Mouse (Mus musculus) lung, postnatal 14 days (tissue): ENCODE results near the gene Rin1.
"Not testable (repeated sequence)": the region's sequence is repeated elsewhere in the genome, so short reads cannot be mapped to it uniquely, and the experiment has no call there.

Experiments
- DNase-seq: peaks from one replicate; pipeline ENCODE4 v3.0.0; 2021

Gene Rin1

GRCm38 (mm10) chr19:5050047-5050905 lies at the start of gene Rin1:
Gene Rin1 (plus strand): TSS chr19:5050481.
- no peak for DNase-seq

GRCm38 (mm10) chr19:5001666-5002406 lies 48.4 kb upstream of the Rin1 start:
- DNase-seq = peak; percentile 76

- not testable (repeated sequence) for DNase-seq
Measured at GRCm38 (mm10) chr19:5003644-5004043, 46.6 kb upstream of the Rin1 start.

- no peak for DNase-seq
Measured at GRCm38 (mm10) chr19:5004925-5005324, 45.4 kb upstream of the Rin1 start.

GRCm38 (mm10) chr19:5013138-5013537 lies 37.1 kb upstream of the Rin1 start:
- no peak for DNase-seq

GRCm38 (mm10) chr19:5014961-5015398 lies 35.3 kb upstream of the Rin1 start:
- DNase-seq = peak; percentile 44

- peak; percentile 47 for DNase-seq
Measured at GRCm38 (mm10) chr19:5016221-5016742, 34.0 kb upstream of the Rin1 start.

- peak; percentile 81 for DNase-seq
Measured at GRCm38 (mm10) chr19:5016782-5017181, 33.5 kb upstream of the Rin1 start.

- DNase-seq = no peak
Measured at GRCm38 (mm10) chr19:5017611-5018010, 32.7 kb upstream of the Rin1 start.

GRCm38 (mm10) chr19:5018191-5018590 lies 32.1 kb upstream of the Rin1 start:
- DNase-seq = no peak

- no peak for DNase-seq
Measured at GRCm38 (mm10) chr19:5021416-5021815, 28.9 kb upstream of the Rin1 start.

- DNase-seq = peak; percentile 91
Measured at GRCm38 (mm10) chr19:5023621-5024479, 26.4 kb upstream of the Rin1 start, which contains the start of gene Slc29a2. Gene Slc29a2 (plus strand): TSS chr19:5023860.

- DNase-seq = no peak
Measured at GRCm38 (mm10) chr19:5026111-5026510, 24.2 kb upstream of the Rin1 start.

GRCm38 (mm10) chr19:5032686-5033085 lies 17.6 kb upstream of the Rin1 start:
- no peak for DNase-seq

- DNase-seq = no peak
Measured at GRCm38 (mm10) chr19:5036577-5036976, 13.7 kb upstream of the Rin1 start.

GRCm38 (mm10) chr19:5037678-5038571 lies 12.4 kb upstream of the Rin1 start:
- peak; percentile 81 for DNase-seq

- DNase-seq = peak; percentile 87
Measured at GRCm38 (mm10) chr19:5038709-5039156, 11.5 kb upstream of the Rin1 start, which contains the start of the genes B4gat1 and AC124502.3. Gene B4gat1 (plus strand): TSS chr19:5038826. Gene AC124502.3 (plus strand): TSS chr19:5038891.

- no peak for DNase-seq
Measured at GRCm38 (mm10) chr19:5039301-5040114, 10.8 kb upstream of the Rin1 start.

GRCm38 (mm10) chr19:5040862-5041523 lies 9.3 kb upstream of the Rin1 start, which contains the start of gene Brms1:
Gene Brms1 (plus strand): TSS chr19:5041354.
- peak; percentile 90 for DNase-seq

- DNase-seq = no peak
Measured at GRCm38 (mm10) chr19:5041588-5041987, 8.7 kb upstream of the Rin1 start.
